Mouse (Mus musculus): ENCODE results near the gene Stip1. TPM values are rescaled to one million over a fixed set of nuclear protein-coding genes. Genes with fewer than 3 reads are reported as not detected.

The Stip1 gene
- polyA plus RNA-seq, 1 experiment from 2014 or later = 104 TPM

GRCm38 (mm10) chr19:6985300-6985699 is 54.5 kb downstream of the Stip1 start:
- H3K4me1 ChIP-seq (ENCODE audit: control insufficient read depth, low read depth, low read length) = peaks cover 41% of the 10 kb centered on the region

GRCm38 (mm10) chr19:6983621-6984020 is 56.1 kb downstream of the Stip1 start:
- H3K27me3 ChIP-seq (ENCODE audit: control insufficient read depth, insufficient read depth, low read depth, low read length) = no peaks in the 10 kb centered on the region
- 89% methylated on average over 5 of the region's 5 CpGs for WGBS (ENCODE audit: insufficient replicate concordance)
- peaks cover 4% of the 10 kb centered on the region for H3K36me3 ChIP-seq (ENCODE audit: control insufficient read depth, insufficient read depth)
- H3K27ac ChIP-seq (ENCODE audit: low read length) = no peak overlapping the region
- H3K4me3 ChIP-seq (ENCODE audit: low read depth, low read length) = no peak overlapping the region
- H3K9me3 ChIP-seq (replicated peaks; ENCODE audit: control insufficient read depth, low read length) = no peaks in the 10 kb centered on the region
- no peak for ATAC-seq (ENCODE audit: low read depth)
- H3K4me2 ChIP-seq (ENCODE audit: low read depth, low read length) = no peak overlapping the region
- no peak overlapping the region for H3K9ac ChIP-seq (ENCODE audit: low read depth, low read length)
- H3K4me1 ChIP-seq (ENCODE audit: control insufficient read depth, low read depth, low read length) = peaks cover 52% of the 10 kb centered on the region

More at GRCm38 (mm10) chr19:6985300-6985699, 54.5 kb downstream of the Stip1 start:
- Histone ChIP-seq H3K27me3 (ENCODE audit: control insufficient read depth, insufficient read depth, low read depth, low read length) (no peaks in the 10 kb centered on the region), H3K27ac (ENCODE audit: low read length) (no peak overlapping the region), H3K4me2 (ENCODE audit: low read depth, low read length) (no peak overlapping the region), H3K9me3 (replicated peaks; ENCODE audit: control insufficient read depth, low read length) (no peaks in the 10 kb centered on the region), H3K4me3 (ENCODE audit: low read depth, low read length) (no peak overlapping the region), H3K36me3 (ENCODE audit: control insufficient read depth, insufficient read depth) (peaks cover 4% of the 10 kb centered on the region), H3K9ac (ENCODE audit: low read depth, low read length) (no peak overlapping the region)
- ATAC-seq (ENCODE audit: low read depth) = no peak
- WGBS (ENCODE audit: insufficient replicate concordance) = 87% methylated on average over 19 of the region's 19 CpGs

GRCm38 (mm10) chr19:6981465-6981864 is 58.3 kb downstream of the Stip1 start:
- H3K27me3 ChIP-seq (ENCODE audit: control insufficient read depth, insufficient read depth, low read depth, low read length) = no peaks in the 10 kb centered on the region
- H3K4me1 ChIP-seq (ENCODE audit: control insufficient read depth, low read depth, low read length) = peaks cover 51% of the 10 kb centered on the region
- ATAC-seq (ENCODE audit: low read depth) = no peak
- H3K27ac ChIP-seq (ENCODE audit: low read length) = peak overlapping the region; percentile 93; the same call in 1 of the 2 replicates
- no peaks in the 10 kb centered on the region for H3K9me3 ChIP-seq (replicated peaks; ENCODE audit: control insufficient read depth, low read length)
- H3K4me2 ChIP-seq (ENCODE audit: low read depth, low read length) = peak overlapping the region; percentile 96
- peak overlapping the region; percentile 88 for H3K4me3 ChIP-seq (ENCODE audit: low read depth, low read length)
- WGBS (ENCODE audit: insufficient replicate concordance) = 86% methylated on average over 4 of the region's 4 CpGs
- peaks cover 9% of the 10 kb centered on the region for H3K36me3 ChIP-seq (ENCODE audit: control insufficient read depth, insufficient read depth)
- peak overlapping the region; percentile 92; the same call in 1 of the 2 replicates for H3K9ac ChIP-seq (ENCODE audit: low read depth, low read length)

- Histone ChIP-seq H3K27me3 (ENCODE audit: control insufficient read depth, insufficient read depth, low read depth, low read length) (no peaks in the 10 kb centered on the region), H3K4me3 (ENCODE audit: low read depth, low read length) (peak within 1 kb of the TSS; percentile 88), H3K4me2 (ENCODE audit: low read depth, low read length) (peak within 1 kb of the TSS; percentile 96), H3K4me1 (ENCODE audit: control insufficient read depth, low read depth, low read length) (peaks cover 51% of the 10 kb centered on the region), H3K9ac (ENCODE audit: low read depth, low read length) (peak within 1 kb of the TSS; percentile 92), H3K9me3 (replicated peaks; ENCODE audit: control insufficient read depth, low read length) (no peaks in the 10 kb centered on the region), H3K27ac (ENCODE audit: low read length) (peak within 1 kb of the TSS; percentile 93), H3K36me3 (ENCODE audit: control insufficient read depth, insufficient read depth) (peaks cover 9% of the 10 kb centered on the region)
- 1% methylated on average over 38 of the region's 38 CpGs for WGBS (ENCODE audit: insufficient replicate concordance)
- ATAC-seq (ENCODE audit: low read depth) = peak; percentile 82
Measured at GRCm38 (mm10) chr19:6980381-6981093, 59.2 kb downstream of the Stip1 start, which contains the start of gene Fkbp2. TSS of gene Fkbp2 (minus strand) at chr19:6980501.

GRCm38 (mm10) chr19:6979486-6980380 is 60.0 kb downstream of the Stip1 start:
- H3K9me3 ChIP-seq (replicated peaks; ENCODE audit: control insufficient read depth, low read length) = no peaks in the 10 kb centered on the region
- peaks cover 4% of the 10 kb centered on the region for H3K36me3 ChIP-seq (ENCODE audit: control insufficient read depth, insufficient read depth)
- peak overlapping the region; percentile 92 for H3K9ac ChIP-seq (ENCODE audit: low read depth, low read length)
- no peaks in the 10 kb centered on the region for H3K27me3 ChIP-seq (ENCODE audit: control insufficient read depth, insufficient read depth, low read depth, low read length)
- H3K4me3 ChIP-seq (ENCODE audit: low read depth, low read length) = peak overlapping the region; percentile 88
- peak; percentile 86 for ATAC-seq (ENCODE audit: low read depth)
- peak overlapping the region; percentile 96 for H3K4me2 ChIP-seq (ENCODE audit: low read depth, low read length)
- H3K27ac ChIP-seq (ENCODE audit: low read length) = peak overlapping the region; percentile 93
- under 1% methylated on average over 56 of the region's 59 CpGs for WGBS (ENCODE audit: insufficient replicate concordance)
- peaks cover 46% of the 10 kb centered on the region for H3K4me1 ChIP-seq (ENCODE audit: control insufficient read depth, low read depth, low read length)

GRCm38 (mm10) chr19:6979001-6979479 is 60.7 kb downstream of the Stip1 start:
- Histone ChIP-seq H3K9ac (ENCODE audit: low read depth, low read length) (peak overlapping the region; percentile 81), H3K27ac (ENCODE audit: low read length) (peak overlapping the region; percentile 93), H3K4me2 (ENCODE audit: low read depth, low read length) (peak overlapping the region; percentile 96), H3K36me3 (ENCODE audit: control insufficient read depth, insufficient read depth) (peaks cover 4% of the 10 kb centered on the region), H3K4me1 (ENCODE audit: control insufficient read depth, low read depth, low read length) (peaks cover 53% of the 10 kb centered on the region), H3K4me3 (ENCODE audit: low read depth, low read length) (peak overlapping the region; percentile 88), H3K9me3 (replicated peaks; ENCODE audit: control insufficient read depth, low read length) (no peaks in the 10 kb centered on the region), H3K27me3 (ENCODE audit: control insufficient read depth, insufficient read depth, low read depth, low read length) (no peaks in the 10 kb centered on the region)
- 8% methylated on average over 11 of the region's 11 CpGs for WGBS (ENCODE audit: insufficient replicate concordance)
- ATAC-seq (ENCODE audit: low read depth) = no peak

- Histone ChIP-seq H3K9ac (ENCODE audit: low read depth, low read length) (peak overlapping the region; percentile 81; the same call in 1 of the 2 replicates), H3K4me2 (ENCODE audit: low read depth, low read length) (peak overlapping the region; percentile 96), H3K4me3 (ENCODE audit: low read depth, low read length) (peak overlapping the region; percentile 88), H3K27me3 (ENCODE audit: control insufficient read depth, insufficient read depth, low read depth, low read length) (no peaks in the 10 kb centered on the region), H3K36me3 (ENCODE audit: control insufficient read depth, insufficient read depth) (peaks cover 4% of the 10 kb centered on the region), H3K4me1 (ENCODE audit: control insufficient read depth, low read depth, low read length) (peaks cover 57% of the 10 kb centered on the region), H3K9me3 (replicated peaks; ENCODE audit: control insufficient read depth, low read length) (no peaks in the 10 kb centered on the region), H3K27ac (ENCODE audit: low read length) (peak overlapping the region; percentile 93)
- no peak for ATAC-seq (ENCODE audit: low read depth)
- WGBS (ENCODE audit: insufficient replicate concordance) = 33% methylated on average over 3 of the region's 3 CpGs
Measured at GRCm38 (mm10) chr19:6978639-6978974, 61.2 kb downstream of the Stip1 start.

GRCm38 (mm10) chr19:6977759-6978638 is 61.8 kb downstream of the Stip1 start:
- peak overlapping the region; percentile 93; the same call in 1 of the 2 replicates for H3K27ac ChIP-seq (ENCODE audit: low read length)
- peak overlapping the region; percentile 81; the same call in 1 of the 2 replicates for H3K9ac ChIP-seq (ENCODE audit: low read depth, low read length)
- no peaks in the 10 kb centered on the region for H3K27me3 ChIP-seq (ENCODE audit: control insufficient read depth, insufficient read depth, low read depth, low read length)
- no peaks in the 10 kb centered on the region for H3K9me3 ChIP-seq (replicated peaks; ENCODE audit: control insufficient read depth, low read length)
- H3K4me2 ChIP-seq (ENCODE audit: low read depth, low read length) = peak overlapping the region; percentile 96; the same call in 1 of the 2 replicates
- WGBS (ENCODE audit: insufficient replicate concordance) = 78% methylated on average over 13 of the region's 13 CpGs
- ATAC-seq (ENCODE audit: low read depth) = no peak
- H3K4me3 ChIP-seq (ENCODE audit: low read depth, low read length) = peak overlapping the region; percentile 88
- H3K36me3 ChIP-seq (ENCODE audit: control insufficient read depth, insufficient read depth) = peaks cover 4% of the 10 kb centered on the region
- H3K4me1 ChIP-seq (ENCODE audit: control insufficient read depth, low read depth, low read length) = peaks cover 57% of the 10 kb centered on the region
